Mouse (Mus musculus) urinary bladder, postnatal 10 days (tissue): ENCODE data around the gene Cnst.
"Not testable (repeated sequence)": the region's sequence is repeated elsewhere in the genome, so short reads cannot be mapped to it uniquely, and the experiment has no call there.

Experiments used
- DNase-seq: peaks from one replicate; pipeline ENCODE4 v3.0.0; 2022; ENCODE audit warnings: low spot score

Gene Cnst

DNA sequence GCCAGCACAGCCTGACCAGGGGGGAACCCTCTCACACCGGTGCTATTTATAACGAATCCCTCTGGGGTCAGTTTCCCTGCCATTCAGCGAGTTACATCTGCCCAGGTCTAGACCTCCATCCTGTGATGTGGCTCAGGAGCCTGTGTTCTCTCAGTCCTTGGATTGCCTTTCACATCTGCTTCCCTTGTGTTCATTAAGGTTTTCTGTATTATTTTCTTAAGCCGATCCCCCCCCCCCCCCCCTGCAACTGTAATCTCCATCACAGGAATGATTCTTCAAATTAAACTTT lies 99.8 kb downstream of the Cnst start:
- DNase-seq: no peak

DNA sequence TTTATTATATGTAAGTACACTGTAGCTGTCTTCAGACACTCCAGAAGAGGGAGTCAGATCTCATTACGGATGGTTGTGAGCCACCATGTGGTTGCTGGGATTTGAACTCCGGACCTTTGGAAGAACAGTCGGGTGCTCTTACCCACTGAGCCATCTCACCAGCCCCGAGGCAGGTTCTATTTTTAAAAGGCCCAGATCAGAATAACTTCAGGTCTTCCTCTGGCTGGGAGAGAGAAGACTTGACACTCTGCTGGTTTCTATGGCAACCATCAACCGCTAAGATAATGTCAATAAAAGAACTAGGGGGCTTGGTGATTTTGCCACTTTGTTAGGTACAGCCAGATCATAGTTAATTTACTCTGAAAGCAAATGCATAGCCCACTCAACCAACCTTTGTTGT lies 102.5 kb downstream of the Cnst start:
- not testable (repeated sequence) for DNase-seq

DNA sequence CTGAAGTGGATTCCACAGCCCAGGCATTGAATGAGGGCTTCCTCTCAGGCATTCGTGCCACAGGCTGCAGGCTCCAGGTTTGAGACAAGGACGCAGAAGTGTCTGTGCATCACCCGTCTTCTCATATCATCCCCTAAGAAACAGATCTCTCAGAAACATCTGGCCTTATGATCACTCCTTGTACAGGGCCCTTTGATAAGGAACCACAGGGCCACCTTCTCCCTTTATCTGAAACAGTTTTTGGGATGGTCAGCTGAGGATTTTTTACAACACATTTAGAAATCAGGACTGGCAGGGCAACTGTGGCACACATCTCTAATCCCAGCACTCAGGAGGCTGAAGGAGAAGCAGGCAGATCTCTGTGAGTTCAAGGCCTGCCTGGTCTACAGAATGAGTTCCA lies 103.2 kb downstream of the Cnst start:
- DNase-seq: no peak

DNA sequence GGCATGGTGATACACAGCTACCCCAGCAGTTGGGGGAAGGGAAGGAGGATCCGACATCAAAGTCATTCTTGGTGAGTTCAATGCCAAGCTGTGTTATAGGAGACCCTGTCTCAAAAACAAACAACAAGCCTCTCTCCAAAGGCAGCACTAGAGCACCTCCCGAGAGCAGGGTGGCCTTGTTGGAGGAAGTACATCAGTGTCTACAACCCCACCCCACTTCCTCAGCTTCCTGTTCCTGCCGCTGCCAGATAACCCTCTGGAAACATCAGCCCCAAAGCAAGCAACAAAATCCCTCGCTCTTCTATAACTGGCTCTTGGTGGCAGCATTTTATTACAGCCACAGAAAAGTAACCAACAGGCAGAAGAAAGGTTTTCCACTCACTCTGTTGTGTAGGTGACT lies 104.1 kb downstream of the Cnst start:
- no peak for DNase-seq

DNA sequence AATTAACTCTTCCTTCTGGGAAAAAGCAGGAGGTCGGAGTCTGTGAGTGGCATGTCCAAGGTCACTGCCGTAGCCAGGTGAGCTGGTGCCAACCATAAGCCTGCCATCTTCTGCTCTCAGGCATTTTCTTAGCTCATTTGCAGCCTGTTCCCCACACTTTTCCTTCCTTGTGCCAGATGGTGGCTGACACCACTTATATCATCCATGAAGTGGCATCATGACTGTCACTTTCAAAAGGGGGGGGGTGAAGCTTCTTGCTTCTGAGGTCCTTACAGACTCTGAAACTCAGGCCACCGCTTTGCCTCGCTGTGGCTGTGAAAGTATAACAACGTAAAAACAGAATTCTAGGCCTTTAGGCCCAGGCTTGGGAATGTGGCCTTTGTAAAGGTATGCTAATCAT lies 105.1 kb downstream of the Cnst start:
- no peak for DNase-seq

DNA sequence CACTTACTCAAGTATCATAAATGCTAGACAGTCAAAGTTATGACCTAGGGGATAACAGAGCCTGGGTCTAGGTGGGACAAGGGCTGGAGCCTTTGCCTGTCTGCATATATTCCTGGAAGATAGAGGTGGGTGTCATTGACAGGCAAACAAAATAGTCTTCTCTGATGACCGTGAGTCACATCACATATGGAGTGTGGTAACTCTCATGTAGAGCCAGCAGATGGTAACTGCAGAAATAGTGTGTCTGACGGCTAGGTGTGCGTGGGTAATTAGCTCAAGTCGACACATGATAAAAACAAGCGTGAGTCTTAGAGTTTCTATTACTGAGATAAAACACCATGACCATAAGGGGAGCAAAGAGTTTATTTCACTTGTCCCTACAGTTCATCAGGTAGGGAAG lies 116.9 kb downstream of the Cnst start:
- DNase-seq: no peak

DNA sequence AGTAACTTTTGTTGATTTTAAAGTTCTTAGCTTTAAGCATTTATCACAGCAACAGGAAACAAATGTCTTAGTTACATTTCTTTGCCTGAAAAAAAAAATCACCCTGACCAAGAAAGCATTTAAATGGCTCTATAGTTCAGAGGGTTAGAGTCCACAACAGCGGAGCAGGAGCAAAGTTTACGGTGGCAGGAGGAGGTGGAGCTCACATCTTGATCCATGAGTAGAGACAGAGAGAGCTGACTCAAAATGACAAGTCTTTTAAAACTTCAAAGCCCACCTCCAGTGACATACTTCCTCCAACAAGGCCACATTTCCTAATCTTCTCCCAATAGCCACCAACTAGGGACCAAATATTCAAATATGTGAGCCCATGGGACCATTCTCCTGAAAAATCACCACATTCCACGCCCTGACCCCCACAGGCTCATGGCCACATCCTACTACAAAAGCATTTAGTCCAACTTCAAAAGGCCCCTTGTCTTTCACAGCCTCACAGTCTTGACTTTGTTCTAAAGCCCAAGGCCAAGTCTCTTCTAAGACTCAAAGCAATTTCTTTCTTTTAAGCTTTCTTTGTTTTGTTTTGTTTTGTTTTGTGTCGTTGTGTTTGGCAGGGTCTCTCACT lies 118.2 kb downstream of the Cnst start:
- DNase-seq: no peak

DNA sequence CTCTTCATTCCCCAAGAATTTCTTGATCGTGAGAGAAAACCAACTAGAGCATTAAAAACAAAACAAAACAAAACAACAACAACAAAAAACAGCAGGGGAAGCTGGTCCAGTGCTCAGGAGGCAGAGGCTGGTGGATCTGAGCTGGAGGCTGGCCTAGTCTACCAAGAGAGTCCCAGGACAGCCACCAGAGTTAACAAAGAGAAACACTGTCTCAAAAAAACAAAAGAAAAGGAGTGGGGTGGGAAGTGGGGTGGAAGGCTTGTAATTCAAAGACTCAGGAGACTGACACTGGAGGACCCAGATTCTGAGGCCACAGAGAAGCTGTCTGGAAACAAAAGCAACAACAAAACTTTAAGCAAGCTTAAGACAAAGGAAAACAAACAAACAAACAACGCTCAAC lies 120.8 kb downstream of the Cnst start:
- DNase-seq: no peak

DNA sequence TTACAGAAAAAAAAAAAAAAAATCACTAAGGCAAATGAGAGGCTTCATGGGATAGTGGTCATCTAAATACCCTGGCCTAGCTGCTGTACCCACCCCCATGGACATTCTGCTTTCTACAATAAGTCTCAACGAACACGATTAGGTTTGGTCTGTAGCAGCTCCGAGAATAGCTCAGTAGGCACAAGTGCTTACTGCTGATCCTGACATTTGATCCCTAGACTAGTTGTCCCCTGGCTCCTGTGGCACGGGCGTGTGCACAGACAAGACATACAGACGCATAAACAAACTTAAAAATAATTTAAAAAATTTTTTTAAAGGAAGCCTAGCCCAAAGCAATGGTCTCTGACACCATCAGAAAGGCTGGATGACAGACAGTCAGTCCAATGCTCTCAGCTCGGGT lies 121.3 kb downstream of the Cnst start:
- DNase-seq: no peak

DNA sequence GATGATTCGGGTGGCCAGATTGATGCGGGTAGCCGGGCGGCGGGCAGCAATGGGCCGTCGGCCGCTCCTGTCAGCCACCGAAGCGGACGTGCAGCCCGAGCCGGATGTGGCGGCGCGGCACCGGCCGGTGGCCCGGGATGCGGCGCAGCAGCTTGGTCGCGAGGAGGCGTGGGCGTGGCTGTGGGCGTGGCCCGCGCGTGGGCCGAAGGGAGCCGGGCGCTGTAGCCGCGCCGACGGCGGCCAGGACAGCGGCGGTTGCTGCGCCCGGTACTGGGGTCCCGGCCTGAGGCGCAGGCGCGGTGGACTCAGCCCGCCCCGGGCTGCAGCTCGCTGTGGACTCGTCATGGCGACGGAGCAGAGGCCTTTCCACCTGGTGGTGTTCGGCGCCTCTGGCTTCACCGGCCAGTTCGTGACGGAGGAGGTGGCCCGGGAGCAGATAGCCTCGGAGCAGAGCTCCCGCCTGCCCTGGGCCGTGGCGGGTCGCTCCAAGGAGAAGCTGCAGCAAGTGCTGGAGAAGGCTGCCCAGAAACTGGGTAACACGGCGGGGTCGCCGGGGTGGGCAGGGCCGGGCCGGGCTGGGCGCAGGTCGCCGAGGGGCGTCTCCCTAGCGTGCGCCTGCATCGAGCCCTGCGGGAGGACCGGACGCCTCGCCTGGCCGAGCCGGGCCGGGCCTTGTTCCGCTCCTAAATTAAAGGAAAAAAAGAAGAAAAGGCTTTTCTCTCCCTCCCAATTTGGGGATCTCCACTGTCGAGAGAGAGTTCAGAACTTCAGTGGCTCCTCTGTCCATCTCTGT lies 122.0 kb downstream of the Cnst start, which contains the start of gene Sccpdh:
Gene Sccpdh (plus strand): TSS at position 198 of the 793 bp plus-strand sequence.
- peak; percentile 50 for DNase-seq

DNA sequence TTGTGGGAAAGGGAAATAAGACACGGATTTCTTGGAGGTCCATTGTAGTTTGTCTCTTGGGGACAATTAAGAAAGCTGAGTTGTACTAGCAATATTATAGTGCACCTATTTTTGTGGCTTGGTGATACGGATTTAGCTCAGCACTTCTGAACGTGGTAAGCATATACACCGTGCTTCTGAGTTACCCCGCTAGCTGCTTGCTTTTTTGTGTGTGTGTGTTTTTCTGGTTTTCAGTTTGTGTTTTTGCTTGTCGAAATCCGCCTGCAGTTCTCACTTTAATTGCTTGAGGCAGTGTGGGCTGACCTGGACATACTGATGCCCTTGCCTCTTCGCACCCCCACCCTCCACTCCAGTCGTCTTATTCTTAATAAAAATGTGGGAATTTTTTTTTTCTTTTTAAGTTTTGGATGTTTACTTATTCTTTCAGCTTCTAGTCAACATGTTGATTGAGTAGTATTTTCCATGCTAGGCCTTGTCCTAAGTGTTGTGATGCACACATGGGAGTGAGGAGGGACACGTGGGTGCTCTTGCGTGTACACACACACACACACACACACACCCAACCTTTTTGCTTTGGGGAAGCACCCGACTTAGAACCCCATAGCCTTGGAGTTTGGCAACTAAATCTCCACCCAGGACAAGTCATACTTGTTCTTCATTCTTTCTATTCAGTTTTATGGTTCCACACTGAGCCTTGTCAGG lies 122.8 kb downstream of the Cnst start:
- no peak for DNase-seq

DNA sequence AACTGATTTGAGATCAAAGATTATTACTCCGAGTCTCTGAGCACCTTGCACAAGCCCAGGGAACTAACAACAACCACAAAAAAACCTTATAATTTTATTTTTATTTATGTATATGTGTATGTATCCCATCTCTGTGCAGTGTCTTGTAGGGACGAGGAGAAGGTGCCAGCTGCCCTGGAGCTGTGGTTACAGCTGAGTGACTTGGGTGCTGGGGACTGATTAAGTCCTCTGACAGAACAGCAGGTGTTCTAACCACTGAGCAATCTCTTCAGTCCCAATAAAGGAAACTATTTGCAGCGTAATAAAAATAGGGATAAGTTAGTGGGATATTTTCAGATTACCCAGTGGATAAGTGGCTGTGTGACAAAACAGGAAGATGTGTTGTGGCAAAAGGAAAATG lies 128.2 kb downstream of the Cnst start:
- no peak for DNase-seq

DNA sequence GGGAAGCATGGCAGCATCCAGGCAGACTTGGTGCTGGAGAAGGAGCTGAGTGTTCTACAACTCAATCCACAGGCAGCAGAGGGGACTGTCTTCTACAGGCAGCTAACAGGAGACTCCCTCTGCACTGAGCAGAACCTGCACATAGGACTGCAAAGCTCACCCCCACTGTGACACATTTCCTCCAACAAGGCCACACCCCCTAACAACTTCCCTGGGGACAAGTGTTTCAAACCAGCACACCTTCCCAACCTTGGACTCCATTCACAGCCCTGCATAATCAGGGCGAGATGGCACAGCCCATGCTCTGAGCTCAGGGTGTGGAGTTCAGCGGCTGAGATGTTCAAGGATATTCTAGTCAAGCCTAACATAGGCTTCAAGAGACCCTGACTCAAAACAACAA lies 130.9 kb downstream of the Cnst start:
- DNase-seq: no peak
